ENCODE assay signal across 19 mouse cellular contexts in genomic region chr9:47320345-47320744, GRCm38 (mm10).
"Had no signal": no experiment of that assay in that cellular context is flagged by ENCODE, and none has a peak within 500 bp of the region (broad histone marks: within the 10 kb centered on the region; RNA-seq: fewer than 3 reads in every experiment).

No protein-coding gene starts in this region.

- H3K4me1 ChIP-seq: heart, embryonic 12.5 days; hindbrain, embryonic 13.5 days; hindbrain, embryonic 15.5 days; liver, embryonic 13.5 days had no signal

- H3K27ac ChIP-seq: heart, embryonic 10.5 days; hindbrain, embryonic 13.5 days; hindbrain, embryonic 15.5 days; hindbrain, postnatal 0 days; layer of hippocampus, adult 2 months; left cerebral cortex, adult 2 months; limb, embryonic 10.5 days; limb, embryonic 12.5 days had no signal

- H3K36me3 ChIP-seq: heart, embryonic 10.5 days; heart, embryonic 12.5 days; hindbrain, embryonic 13.5 days; hindbrain, embryonic 15.5 days; limb, embryonic 10.5 days; limb, embryonic 12.5 days; liver, embryonic 13.5 days had no signal

- H3K27me3 ChIP-seq: hindbrain, embryonic 13.5 days; hindbrain, embryonic 15.5 days; limb, embryonic 12.5 days; liver, embryonic 13.5 days had no signal

- DNase-seq: forebrain, postnatal 0 days; gastrocnemius, postnatal 14 days; gastrocnemius, postnatal 36 days; heart, adult 18-20 months; heart, postnatal 14 days; heart, postnatal 36 days; kidney, postnatal 10 days; kidney, postnatal 25 days; kidney, postnatal 4 days; liver, embryonic 13.5 days had no signal

- H3K4me2 ChIP-seq: heart, embryonic 12.5 days; hindbrain, embryonic 13.5 days; hindbrain, embryonic 15.5 days; limb, embryonic 12.5 days; liver, embryonic 13.5 days had no signal

- H3K9me3 ChIP-seq: heart, embryonic 10.5 days; heart, embryonic 12.5 days; hindbrain, embryonic 13.5 days; hindbrain, embryonic 15.5 days; limb, embryonic 10.5 days; limb, embryonic 12.5 days; liver, embryonic 13.5 days had no signal

- ATAC-seq: forebrain, postnatal 0 days; hindbrain, postnatal 0 days had no signal

- H3K4me3 ChIP-seq: heart, embryonic 10.5 days; heart, embryonic 12.5 days; hindbrain, embryonic 13.5 days; hindbrain, embryonic 15.5 days; layer of hippocampus, adult 2 months; left cerebral cortex, adult 2 months; limb, embryonic 10.5 days; limb, embryonic 12.5 days; liver, embryonic 13.5 days had no signal

- H3K9ac ChIP-seq: forebrain, postnatal 0 days; heart, embryonic 12.5 days; hindbrain, embryonic 13.5 days; hindbrain, embryonic 15.5 days; limb, embryonic 12.5 days; liver, embryonic 13.5 days had no signal
